Mouse (Mus musculus): ENCODE measurements around the gene Cyp3a41b. TPM values are rescaled to one million over a fixed set of nuclear protein-coding genes. Genes with fewer than 3 reads are reported as not detected.

The Cyp3a41b gene
- polyA plus RNA-seq (2015; fragmentation: Nextera tagmentation; extraction: Ambion mirVana) = not detected in 2 replicates

DNA sequence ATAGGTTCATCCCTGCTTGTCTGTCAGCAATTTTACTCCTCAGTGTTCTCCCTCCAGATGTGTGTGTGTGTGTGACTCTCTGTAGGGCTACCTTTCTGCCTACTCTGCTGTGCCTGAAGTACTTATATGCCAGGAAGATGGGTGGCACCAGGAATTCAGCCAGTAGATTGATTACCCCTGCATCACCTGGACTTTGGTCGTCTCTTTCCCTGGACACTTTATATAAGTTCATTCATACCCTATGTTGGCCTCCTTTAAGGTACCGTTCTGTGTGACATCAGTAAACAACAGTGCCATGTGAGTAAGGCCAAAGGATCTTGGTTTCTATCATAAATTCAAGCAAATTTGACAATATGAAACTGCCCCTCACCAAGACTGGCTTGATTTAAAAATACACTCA lies at the start of gene Cyp3a41b:
TSS of gene Cyp3a41b (minus strand) at position 101 of the 400 bp plus-strand sequence.

Other genes starting within 250 kb of the Cyp3a41b start
- gene Cyp3a57, start 239.5 kb downstream of the Cyp3a41b start, polyA plus RNA-seq (2015; fragmentation: Nextera tagmentation; extraction: Ambion mirVana) = not detected in 2 replicates
- gene Cyp3a16, start 115.0 kb downstream of the Cyp3a41b start, polyA plus RNA-seq (2015; fragmentation: Nextera tagmentation; extraction: Ambion mirVana) = 0.61 and 1.1 TPM in 2 replicates
- 4.7 and 7.7 TPM in 2 replicates for gene Cyp3a41a, start 135.4 kb upstream of the Cyp3a41b start, polyA plus RNA-seq (2015; fragmentation: Nextera tagmentation; extraction: Ambion mirVana)
- gene Cyp3a44, start 221.1 kb upstream of the Cyp3a41b start, polyA plus RNA-seq (2015; fragmentation: Nextera tagmentation; extraction: Ambion mirVana) = 2.4 and 2.8 TPM in 2 replicates

All from adrenal gland, postnatal 0 days (tissue).